ENCODE assay signal across 9 mouse cellular contexts in genomic region chr4:139877269-139877668, GRCm38 (mm10). TPM values are rescaled to one million over a fixed set of nuclear protein-coding genes. Genes with fewer than 3 reads are reported as not detected.
A peak's percentile ranks its signal among the peaks of the same experiment; 100 is the strongest.
DNase-seq lines count a peak whose midpoint lies in the region; ATAC-seq and TF ChIP-seq lines count a peak whose summit lies in the region.
"Had no signal": no experiment of that assay in that cellular context is flagged by ENCODE, and none has a peak within 500 bp of the region (broad histone marks: within the 10 kb centered on the region; RNA-seq: fewer than 3 reads in every experiment).

No protein-coding gene starts in this region.

- WGBS in kidney, embryonic 15.5 days: 6% methylated on average over 4 of the region's 4 CpGs
- WGBS in liver, adult 2 months: 2% methylated on average over 4 of the region's 4 CpGs
- 4% methylated on average over 4 of the region's 4 CpGs for WGBS in neural tube, embryonic 15.5 days

- peak; percentile 97 for TF ChIP-seq CTCF in liver, adult 2 months (IDR thresholded peaks at IDR 0.05; ENCODE audit: low read depth, low read length)

- H3K4me2 ChIP-seq in kidney, embryonic 15.5 days: no peak overlapping the region
- no peak overlapping the region for H3K4me2 ChIP-seq in neural tube, embryonic 15.5 days

- no peak overlapping the region for H3K27ac ChIP-seq in kidney, embryonic 15.5 days
- no peak overlapping the region for H3K27ac ChIP-seq in liver, adult 2 months (replicated peaks; ENCODE audit: insufficient read depth, low read depth, low read length)
- H3K27ac ChIP-seq in neural tube, embryonic 15.5 days (replicated peaks): no peak overlapping the region
- H3K27ac ChIP-seq: macrophage had no signal

- no peaks in the 10 kb centered on the region for H3K9me3 ChIP-seq in kidney, embryonic 15.5 days (replicated peaks)
- no peaks in the 10 kb centered on the region for H3K9me3 ChIP-seq in neural tube, embryonic 15.5 days (replicated peaks)

- H3K9ac ChIP-seq in kidney, embryonic 15.5 days: no peak overlapping the region
- no peak overlapping the region for H3K9ac ChIP-seq in liver, adult 2 months (ENCODE audit: low read depth, low read length)
- no peak overlapping the region for H3K9ac ChIP-seq in neural tube, embryonic 15.5 days (replicated peaks)

- DNase-seq in kidney, adult 11 months: peak; percentile 52
- peak; percentile 47 for DNase-seq in cerebellum, adult 9-11 months
- peak; percentile 32 to 72 for DNase-seq in frontal cortex, postnatal 10 days (ENCODE audit: low spot score in 2 of 2)
- DNase-seq in kidney, postnatal 10 days: peak; percentile 82
- peak; percentile 37 for DNase-seq in liver, adult 2 months (ENCODE audit: extremely low read depth, low read depth, low spot score)
- DNase-seq in thymus, postnatal 36 days: peak; percentile 22

- peaks cover 25% of the 10 kb centered on the region for H3K27me3 ChIP-seq in kidney, embryonic 15.5 days
- H3K27me3 ChIP-seq in liver, adult 2 months (ENCODE audit: control insufficient read depth, insufficient read depth, low read length): no peaks in the 10 kb centered on the region
- no peaks in the 10 kb centered on the region for H3K27me3 ChIP-seq in neural tube, embryonic 15.5 days (replicated peaks)

- no peak for TF ChIP-seq POLR2A in liver, adult 2 months (IDR thresholded peaks at IDR 0.05; ENCODE audit: extremely low read depth, insufficient read depth, low read length)

- no peaks in the 10 kb centered on the region for H3K79me2 ChIP-seq in liver, adult 2 months (ENCODE audit: control insufficient read depth, insufficient read depth, low read length)

- H3K36me3 ChIP-seq in kidney, embryonic 15.5 days: no peaks in the 10 kb centered on the region
- H3K36me3 ChIP-seq in liver, adult 2 months (ENCODE audit: control insufficient read depth, insufficient read depth, low read length): no peaks in the 10 kb centered on the region
- no peaks in the 10 kb centered on the region for H3K36me3 ChIP-seq in neural tube, embryonic 15.5 days

- no peaks in the 10 kb centered on the region for H3K4me1 ChIP-seq in kidney, embryonic 15.5 days
- H3K4me1 ChIP-seq in liver, adult 2 months (ENCODE audit: control insufficient read depth, insufficient read depth, low read length): peaks cover 5% of the 10 kb centered on the region
- H3K4me1 ChIP-seq in neural tube, embryonic 15.5 days: 0 out of 2 replicates have a peak, but pooled peaks cover 2% of the 10 kb centered on the region

- ATAC-seq in kidney, embryonic 15.5 days (replicated peaks; ENCODE audit: low FRiP score): no peak
- ATAC-seq in neural tube, embryonic 15.5 days (ENCODE audit: low FRiP score): peak; percentile 77; the same call in 1 of the 2 replicates

- no peak overlapping the region for H3K4me3 ChIP-seq in kidney, embryonic 15.5 days (replicated peaks)
- no peak overlapping the region for H3K4me3 ChIP-seq in liver, adult 2 months (ENCODE audit: insufficient read depth, low read depth, low read length)
- H3K4me3 ChIP-seq in neural tube, embryonic 15.5 days (replicated peaks): no peak overlapping the region

RNA-seq across cellular contexts. Expression of gene Pax7, which starts 43.9 kb away (rescaled TPM):
- polyA plus RNA-seq in kidney, embryonic 15.5 days (2015; fragmentation: Nextera tagmentation; extraction: Ambion mirVana): 0.05 and 0.10 TPM in 2 replicates
- total RNA-seq in liver, adult 2 months (2014; rRNA removed): not detected in 2 replicates
- not detected in 2 replicates for polyA plus RNA-seq in liver, adult 2 months (2012; rRNA removed)
- 0.14 and 0.17 TPM in 2 replicates for polyA plus RNA-seq in neural tube, embryonic 15.5 days (2015; fragmentation: Nextera tagmentation; extraction: Ambion mirVana)
- polyA plus RNA-seq: macrophage had no signal

Comparison
In these comparisons a context has a peak if more than half of its experiments do, and no peak if none do; other contexts are left out.
1. DNase-seq: peak in every context shown above with its lines; median percentile 82 in kidney, postnatal 10 days; 52 in kidney, adult 11 months; 52 in frontal cortex, postnatal 10 days; 47 in cerebellum, adult 9-11 months; 37 in liver, adult 2 months; 22 in thymus, postnatal 36 days.